Mouse (Mus musculus): ENCODE results near the gene Mrpl55.

The Mrpl55 gene

DNA sequence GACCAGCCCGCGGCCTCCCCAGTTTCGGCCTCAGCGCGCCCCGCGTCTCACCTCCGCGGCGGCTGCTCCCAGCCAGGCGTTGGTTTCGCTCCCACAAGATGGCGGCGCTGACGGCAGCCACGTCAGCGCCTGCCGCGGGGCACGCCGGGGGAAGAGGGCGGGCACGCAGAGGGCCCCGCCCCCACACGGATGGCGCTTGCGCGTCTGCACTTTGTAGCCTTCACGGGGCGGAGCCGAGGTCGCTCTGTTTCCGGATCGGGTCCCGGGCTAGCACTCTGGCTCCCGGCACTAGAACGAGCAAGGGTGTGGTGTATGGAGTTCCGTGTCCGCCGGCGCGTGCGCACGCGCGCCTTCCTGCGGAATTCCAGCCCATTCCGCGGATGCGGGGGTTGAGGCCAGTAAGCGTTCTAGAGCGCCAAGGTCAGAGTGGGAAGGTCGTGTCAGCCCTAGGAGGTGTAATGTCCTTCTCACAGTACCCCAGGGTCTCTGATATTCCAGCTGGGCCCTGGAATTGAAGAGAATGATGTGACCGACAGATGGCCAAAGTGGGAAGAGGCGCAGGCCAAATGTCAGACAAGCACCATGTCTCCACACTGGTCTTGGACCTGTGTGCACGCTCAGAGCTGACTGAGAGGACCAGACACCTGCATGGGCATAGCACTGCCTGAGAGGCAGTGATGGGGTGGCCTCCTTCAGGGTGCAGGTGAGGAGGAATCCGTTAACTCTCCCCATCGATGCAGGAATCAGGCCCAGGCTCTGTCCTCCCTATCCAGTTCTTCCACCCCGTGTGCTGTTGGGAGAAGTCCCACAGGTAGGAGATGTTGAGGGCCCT lies 26.1 kb downstream of the Mrpl55 start, which contains the start of gene Arf1:
Arf1 (minus strand) TSS at position 149 of the 832 bp plus-strand sequence.
- DNase-seq (ENCODE audit: low read depth): peak; percentile 93

DNA sequence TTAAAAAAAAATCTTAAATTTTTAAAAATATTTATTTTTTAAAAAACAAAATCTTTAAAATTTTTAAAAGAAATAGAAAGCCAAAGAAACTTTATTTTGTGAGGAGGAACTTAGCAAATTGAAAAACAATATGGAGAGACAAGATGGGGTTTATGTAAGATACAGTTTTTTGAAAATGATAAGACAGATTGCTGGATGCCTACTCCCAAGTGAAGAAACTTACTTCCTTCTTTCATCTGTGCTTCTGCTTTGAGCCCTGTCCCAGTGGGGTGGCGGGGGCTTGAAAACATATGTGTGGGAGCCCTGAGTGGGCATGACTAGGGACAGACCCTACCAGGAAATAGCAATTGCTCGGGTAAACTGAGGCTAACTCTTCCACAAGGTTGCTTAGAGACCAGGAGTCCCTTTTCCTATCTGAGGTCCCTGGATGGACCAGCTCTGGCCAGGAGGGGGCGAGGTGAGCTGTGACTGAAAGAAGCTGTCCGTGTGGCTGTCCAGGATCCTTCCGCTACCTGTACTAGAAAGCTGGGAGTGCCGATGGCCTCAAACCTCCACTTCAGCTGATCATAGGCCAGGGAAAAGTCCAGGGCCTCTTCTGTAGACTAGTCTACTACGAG lies 28.0 kb downstream of the Mrpl55 start:
- DNase-seq (ENCODE audit: low read depth): no peak

DNA sequence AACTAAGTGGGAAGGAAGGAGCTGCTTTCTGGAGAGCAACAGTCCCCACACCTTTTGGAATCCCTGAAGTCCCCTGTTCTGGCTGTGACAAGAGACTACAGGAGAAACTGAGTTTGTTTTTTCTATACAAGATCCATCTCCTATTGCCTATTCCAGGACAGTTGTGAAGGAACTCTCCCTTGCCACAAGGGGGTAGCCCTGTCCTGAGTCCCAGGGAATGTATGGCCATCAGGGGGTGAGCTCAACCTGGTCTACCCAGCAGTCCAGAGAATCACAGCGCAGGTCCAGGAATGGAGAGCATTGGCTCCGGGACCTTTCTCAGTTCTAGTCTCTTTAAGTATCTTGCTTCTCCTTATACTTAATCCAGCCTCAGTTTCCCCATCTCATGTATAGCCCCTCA lies 30.5 kb downstream of the Mrpl55 start:
- no peak for DNase-seq (ENCODE audit: low read depth)

DNA sequence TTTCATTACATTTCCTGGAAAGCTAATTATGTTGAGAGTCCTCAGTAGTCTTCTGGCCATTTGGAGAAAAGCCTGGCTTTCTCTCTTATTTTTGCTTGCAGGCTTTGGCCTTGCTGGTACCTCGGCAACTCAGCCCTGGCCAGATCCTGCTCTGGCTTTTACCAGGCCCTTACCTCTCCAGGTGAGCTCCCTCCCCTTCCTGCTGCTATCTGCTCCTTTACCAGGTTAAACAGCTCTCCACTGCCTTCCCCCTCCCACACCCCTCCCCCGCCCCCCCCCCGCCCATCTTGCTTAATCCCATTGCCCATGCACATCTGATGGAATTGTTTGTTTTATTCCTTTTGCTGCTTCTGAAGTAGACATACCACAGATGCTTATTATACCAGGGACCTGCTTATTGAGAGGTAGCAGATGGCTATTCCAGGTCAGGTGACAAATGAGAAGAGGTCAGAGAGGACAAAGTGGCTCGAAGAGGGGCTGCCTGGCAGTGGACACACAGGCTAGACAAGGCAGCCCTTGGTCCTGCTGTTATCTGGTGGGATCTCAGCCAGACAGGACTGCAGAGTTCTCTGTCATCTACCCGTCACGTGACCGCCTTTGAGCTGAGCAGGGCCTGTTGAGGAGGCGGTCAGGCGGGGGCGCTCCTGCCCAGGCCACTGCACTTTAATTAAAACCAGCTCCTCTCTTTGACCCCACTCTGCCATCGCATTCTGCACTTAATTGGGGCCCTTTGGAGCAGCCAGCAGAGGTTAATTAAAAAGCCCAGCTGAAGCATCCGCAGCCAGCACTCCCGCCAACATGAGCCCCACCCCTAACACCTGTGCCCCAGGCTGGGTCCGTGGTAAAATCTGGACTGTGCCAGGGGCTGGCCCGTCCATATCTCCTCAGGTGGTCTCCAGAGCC lies 36.5 kb downstream of the Mrpl55 start:
- no peak for DNase-seq (ENCODE audit: low read depth)

- no peak for DNase-seq (ENCODE audit: low read depth)
Observed at GRCm38 (mm10) chr11:59239428-59239785, 37.1 kb downstream of the Mrpl55 start.

DNA sequence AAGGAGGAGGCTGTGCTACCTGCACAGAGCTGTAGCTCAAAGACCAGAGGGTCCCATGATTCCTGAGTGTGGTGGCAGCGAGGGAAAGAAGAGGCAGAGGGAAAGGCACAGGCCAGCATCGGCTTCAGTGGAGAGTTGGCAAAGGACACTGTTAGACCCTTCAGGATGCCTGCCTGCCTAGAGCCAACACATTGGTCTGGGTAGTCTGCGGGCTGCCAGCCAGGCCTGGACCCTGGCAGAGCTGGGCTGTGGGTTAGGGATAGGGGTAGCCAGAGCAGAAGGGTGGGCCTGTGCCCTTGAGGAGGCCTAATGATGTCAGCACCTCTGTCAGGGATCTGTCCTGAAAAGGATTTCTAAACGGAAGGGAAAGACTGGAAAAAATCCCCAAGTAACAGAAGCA lies 37.5 kb downstream of the Mrpl55 start:
- DNase-seq (ENCODE audit: low read depth): no peak

GRCm38 (mm10) chr11:59241841-59242240 lies 39.6 kb downstream of the Mrpl55 start:
- no peak for DNase-seq (ENCODE audit: low read depth)

- DNase-seq (ENCODE audit: low read depth): no peak
Observed at GRCm38 (mm10) chr11:59243856-59244255, 41.6 kb downstream of the Mrpl55 start.

DNA sequence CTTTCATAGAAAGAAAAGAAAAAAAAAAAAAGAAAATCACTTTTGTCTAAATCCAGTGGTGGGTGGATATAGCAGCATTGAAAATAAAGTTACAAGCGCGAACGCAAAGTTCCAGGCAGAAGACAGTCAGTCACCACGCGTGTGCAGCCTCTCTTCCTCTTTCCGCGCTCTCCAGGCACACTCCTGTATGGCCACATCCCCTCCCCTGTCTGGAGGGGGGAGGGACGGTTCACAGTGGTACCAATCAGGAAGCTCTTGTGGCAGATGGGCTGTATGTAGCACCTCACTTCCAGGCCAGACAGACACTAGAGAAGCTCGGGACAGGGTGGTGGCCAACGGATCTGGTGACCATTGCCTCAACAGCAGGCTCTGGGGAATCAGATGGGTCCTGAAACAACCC lies 45.8 kb downstream of the Mrpl55 start:
- DNase-seq (ENCODE audit: low read depth): no peak

Measured in c-Kit-positive CD71-negative TER-119-negative erythroid progenitor cells, embryonic 14.5 days (primary cell).